Mouse (Mus musculus) MEL (cell line): ENCODE measurements around the gene Ypel5.

Experiments
- BHLHE40 ChIP-seq: IDR thresholded peaks from 2 replicates; pipeline ENCODE4 v1.6.1; 2012; ENCODE audit warnings: low read depth, mild to moderate bottlenecking, inconsistent platforms, low read length, improper control_type of control experiment, borderline replicate concordance
- CTCF ChIP-seq, 3 experiments: IDR thresholded peaks in 2 of 3; conservative IDR thresholded peaks in 1 of 3; 2 replicates each; pipeline ENCODE4 v1.5.1; 2011 to 2012; ENCODE audit warnings: low read length in 3 of 3, low read depth in 2 of 3, mild to moderate bottlenecking in 2 of 3, improper control_type of control experiment in 1 of 3, inconsistent platforms in 1 of 3, mixed read lengths in 1 of 3, moderate library complexity in 1 of 3; ENCODE audit not compliant: control insufficient read depth in 1 of 3, insufficient read depth in 1 of 3, poor library complexity in 1 of 3, severe bottlenecking in 1 of 3
- EP300 ChIP-seq, 2 experiments: IDR thresholded peaks; 2 replicates each; pipeline ENCODE4 v1.6.1; 2011; ENCODE audit warnings: improper control_type of control experiment in 2 of 2, low read length in 2 of 2, low read depth in 1 of 2, mild to moderate bottlenecking in 1 of 2
- GATA1 ChIP-seq: IDR thresholded peaks from 2 replicates; pipeline ENCODE4 v1.6.1; 2011; ENCODE audit warnings: low read depth, low read length, improper control_type of control experiment
- MAFK ChIP-seq: IDR thresholded peaks from 2 replicates; pipeline ENCODE4 v1.6.1; 2011; ENCODE audit warnings: low read depth, mild to moderate bottlenecking, low read length, improper control_type of control experiment, borderline replicate concordance
- POLR2A ChIP-seq, 2 experiments: IDR thresholded peaks; 2 replicates each; pipeline ENCODE4 v1.6.1; 2011 to 2012; ENCODE audit warnings: low read length in 2 of 2, mild to moderate bottlenecking in 2 of 2, control low read depth in 1 of 2, improper control_type of control experiment in 1 of 2, low read depth in 1 of 2, moderate library complexity in 1 of 2; ENCODE audit not compliant: control insufficient read depth in 1 of 2, insufficient read depth in 1 of 2, poor library complexity in 1 of 2
- SIN3A ChIP-seq: IDR thresholded peaks from 2 replicates; pipeline ENCODE4 v1.6.1; 2012; ENCODE audit warnings: low read length, improper control_type of control experiment, inconsistent platforms

- TF ChIP-seq BHLHE40 (no peak), CTCF (IDR thresholded peaks at IDR 0.05 in 2 of 3, conservative IDR thresholded peaks at IDR 0.05 in 1 of 3; ENCODE audit: control insufficient read depth in 1 of 3, insufficient read depth in 1 of 3, low read depth in 2 of 3, low read length in 3 of 3, poor library complexity in 1 of 3, severe bottlenecking in 1 of 3) (no peak), GATA1 (no peak), POLR2A (IDR thresholded peaks at IDR 0.05; ENCODE audit: control insufficient read depth in 1 of 2, insufficient read depth in 1 of 2, low read depth in 1 of 2, low read length in 2 of 2, poor library complexity in 1 of 2) (no peak), SIN3A (no peak), EP300 (IDR thresholded peaks at IDR 0.05; ENCODE audit: low read depth in 1 of 2, low read length in 2 of 2) (no peak), MAFK (no peak)
Measured at GRCm38 (mm10) chr17:72826916-72827534, 9.2 kb upstream of the Ypel5 start.
